Mouse (Mus musculus) embryonic facial prominence, embryonic 10.5 days (tissue): ENCODE results near the gene Pea15a. TPM values are rescaled to one million over a fixed set of nuclear protein-coding genes. Genes with fewer than 3 reads are reported as not detected.
A peak's percentile ranks its signal among the peaks of the same experiment; 100 is the strongest.

Experiments used
- DNase-seq: peaks from one replicate; pipeline ENCODE4 v3.0.0-alpha.2; 2017; ENCODE audit warnings: low spot score
- H3K27ac ChIP-seq: fragments of 300-500 bp; sonication (generic); replicated peaks from 2 replicates; pipeline ENCODE4 v1.5.1; 2016; ENCODE audit warnings: mild to moderate bottlenecking
- H3K27me3 ChIP-seq: fragments of 300-500 bp; sonication (generic); replicated peaks from 2 replicates; pipeline ENCODE4 v1.6.1; 2016; ENCODE audit warnings: low read depth, mild to moderate bottlenecking; ENCODE audit not compliant: poor library complexity, severe bottlenecking
- H3K36me3 ChIP-seq: fragments of 300-500 bp; sonication (generic); replicated peaks from 2 replicates; pipeline ENCODE4 v1.6.1; 2016; ENCODE audit warnings: mild to moderate bottlenecking, moderate library complexity
- H3K4me1 ChIP-seq: fragments of 300-500 bp; sonication (generic); 2 replicates; pipeline ENCODE4 v1.6.1; 2016
- H3K4me3 ChIP-seq: fragments of 300-500 bp; sonication (generic); 2 replicates; pipeline ENCODE4 v1.5.1; 2016; ENCODE audit warnings: mild to moderate bottlenecking, moderate library complexity
- H3K9me3 ChIP-seq: fragments of 300-500 bp; sonication (generic); 2 replicates; pipeline ENCODE4 v1.6.1; 2016; ENCODE audit warnings: mild to moderate bottlenecking
- WGBS: fragments of 180-500 bp; shearing (Covaris S2); methylation state at CpG from one replicate; pipeline ENCODE4 v1.1.7; 2016; 5-methylcytosine and 5-hydroxymethylcytosine counted together
- polyA plus RNA-seq: library from polyadenylated mRNA; unstranded; fragments of >200 nt; fragmentation: Nextera tagmentation; extraction: Ambion mirVana; gene quantifications from 2 replicates; pipeline ENCODE4 v1.2.1, GENCODE M21; 2016

Pea15a gene
- polyA plus RNA-seq, 1 experiment from 2014 or later: 123 TPM

GRCm38 (mm10) chr1:172160508-172160907 is 46.1 kb downstream of the Pea15a start:
- Histone ChIP-seq H3K4me1 (no peaks in the 10 kb centered on the region), H3K27ac (no peak overlapping the region), H3K27me3 (no peaks in the 10 kb centered on the region), H3K9me3 (no peaks in the 10 kb centered on the region), H3K4me3 (no peak overlapping the region), H3K36me3 (peaks cover 47% of the 10 kb centered on the region)
- DNase-seq: no peak

- DNase-seq: no peak
- Histone ChIP-seq H3K27me3 (no peaks in the 10 kb centered on the region), H3K27ac (no peak overlapping the region), H3K9me3 (no peaks in the 10 kb centered on the region), H3K36me3 (peaks cover 47% of the 10 kb centered on the region), H3K4me3 (no peak overlapping the region), H3K4me1 (no peaks in the 10 kb centered on the region)
- 82% methylated on average over 4 of the region's 4 CpGs for WGBS
Observed at GRCm38 (mm10) chr1:172159970-172160369, 46.6 kb downstream of the Pea15a start.

DNA sequence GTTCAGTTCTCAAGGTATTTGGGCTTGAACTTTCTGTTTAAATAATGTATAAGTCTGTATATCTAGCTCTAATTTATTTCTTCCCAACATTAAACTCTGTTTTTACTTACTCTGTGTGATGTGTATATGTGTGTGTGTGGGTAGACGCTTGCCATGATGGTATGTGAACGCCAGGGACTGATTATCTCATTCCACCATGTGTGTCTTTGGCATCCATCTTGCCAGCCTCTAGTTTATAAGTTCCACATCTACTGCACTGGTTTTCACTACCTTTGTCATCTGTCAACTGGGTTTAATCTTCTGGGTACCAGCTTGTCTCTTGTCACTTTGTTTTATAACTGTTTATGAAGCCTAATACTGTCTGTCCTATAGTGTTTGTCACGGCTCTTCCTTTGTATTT is 51.1 kb downstream of the Pea15a start:
- Histone ChIP-seq H3K4me1 (peaks cover 9% of the 10 kb centered on the region; the same call in 1 of the 2 replicates), H3K27me3 (no peaks in the 10 kb centered on the region), H3K36me3 (peaks cover 72% of the 10 kb centered on the region), H3K27ac (no peak overlapping the region), H3K4me3 (no peak overlapping the region), H3K9me3 (no peaks in the 10 kb centered on the region)
- WGBS: 89% methylated on average over 3 of the region's 3 CpGs
- DNase-seq: no peak

DNA sequence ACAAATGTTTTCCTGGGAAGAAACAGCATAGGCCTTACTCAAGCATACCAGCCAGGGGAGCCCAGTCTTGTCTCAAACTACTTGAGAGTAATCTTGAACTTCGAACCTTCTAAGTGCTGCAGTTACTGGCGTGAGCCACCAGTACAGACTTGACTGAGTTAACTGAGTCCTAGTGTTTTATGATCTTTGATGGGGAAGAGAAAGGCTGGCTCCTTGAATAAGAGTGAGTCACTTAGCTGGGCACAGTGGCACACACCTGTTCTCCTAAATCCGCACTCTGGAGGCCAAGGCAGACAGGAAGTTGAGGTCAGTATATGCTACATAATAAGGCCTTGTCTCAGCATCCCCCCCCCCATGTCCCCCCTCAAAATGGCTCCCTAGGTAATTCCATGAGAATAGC is 52.1 kb downstream of the Pea15a start:
- Histone ChIP-seq H3K27me3 (no peaks in the 10 kb centered on the region), H3K9me3 (no peaks in the 10 kb centered on the region), H3K27ac (no peak overlapping the region), H3K36me3 (peaks cover 79% of the 10 kb centered on the region), H3K4me1 (peaks cover 18% of the 10 kb centered on the region), H3K4me3 (no peak overlapping the region)
- 91% methylated on average over 3 of the region's 3 CpGs for WGBS
- no peak for DNase-seq

DNA sequence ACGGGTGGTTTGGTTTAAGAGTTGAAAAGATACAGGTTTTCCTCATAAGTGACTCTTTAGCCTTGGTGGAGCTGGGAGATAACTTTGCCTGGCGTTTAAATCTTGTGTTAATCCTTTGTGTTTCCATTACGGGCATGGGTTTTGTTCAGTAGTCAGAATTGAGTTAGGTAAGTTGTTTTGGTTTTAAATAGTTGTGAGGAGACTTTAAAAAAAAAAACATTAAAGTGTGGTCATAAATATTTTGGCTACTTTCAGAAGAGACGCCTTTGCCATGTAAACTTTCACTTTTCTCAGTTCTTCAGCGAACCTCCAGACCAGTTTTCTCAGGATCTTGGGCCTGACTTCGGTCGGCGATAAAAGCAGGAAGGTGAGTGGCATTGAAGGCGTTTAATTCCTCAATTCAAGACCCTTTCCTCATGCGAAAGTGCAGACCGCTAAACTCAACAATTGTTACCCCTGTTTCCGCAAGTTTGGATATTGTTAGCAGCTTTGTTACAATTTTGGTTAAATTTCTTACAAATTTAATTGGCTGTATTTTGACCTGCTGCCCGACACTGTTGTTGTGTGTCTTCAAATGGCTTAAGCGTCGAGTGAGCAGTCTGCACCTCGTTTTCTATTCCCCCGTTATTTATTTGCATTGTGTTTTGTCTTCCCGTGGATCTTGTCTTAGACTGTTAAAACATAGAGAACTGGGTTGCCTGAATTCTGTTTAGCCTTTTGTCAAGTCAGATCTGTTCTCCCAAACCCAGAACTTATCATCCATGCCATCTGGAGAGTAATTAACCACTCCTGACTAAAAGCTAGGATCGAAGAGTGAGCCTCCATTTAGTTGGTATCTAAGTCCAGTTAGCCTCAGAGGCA is 57.4 kb downstream of the Pea15a start:
- WGBS: 23% methylated on average over 19 of the region's 19 CpGs
- Histone ChIP-seq H3K27ac (peak overlapping the region; percentile 99), H3K36me3 (peaks cover 44% of the 10 kb centered on the region), H3K4me3 (peak overlapping the region; percentile 95), H3K4me1 (peaks cover 32% of the 10 kb centered on the region), H3K27me3 (no peaks in the 10 kb centered on the region), H3K9me3 (no peaks in the 10 kb centered on the region)
- no peak for DNase-seq

DNA sequence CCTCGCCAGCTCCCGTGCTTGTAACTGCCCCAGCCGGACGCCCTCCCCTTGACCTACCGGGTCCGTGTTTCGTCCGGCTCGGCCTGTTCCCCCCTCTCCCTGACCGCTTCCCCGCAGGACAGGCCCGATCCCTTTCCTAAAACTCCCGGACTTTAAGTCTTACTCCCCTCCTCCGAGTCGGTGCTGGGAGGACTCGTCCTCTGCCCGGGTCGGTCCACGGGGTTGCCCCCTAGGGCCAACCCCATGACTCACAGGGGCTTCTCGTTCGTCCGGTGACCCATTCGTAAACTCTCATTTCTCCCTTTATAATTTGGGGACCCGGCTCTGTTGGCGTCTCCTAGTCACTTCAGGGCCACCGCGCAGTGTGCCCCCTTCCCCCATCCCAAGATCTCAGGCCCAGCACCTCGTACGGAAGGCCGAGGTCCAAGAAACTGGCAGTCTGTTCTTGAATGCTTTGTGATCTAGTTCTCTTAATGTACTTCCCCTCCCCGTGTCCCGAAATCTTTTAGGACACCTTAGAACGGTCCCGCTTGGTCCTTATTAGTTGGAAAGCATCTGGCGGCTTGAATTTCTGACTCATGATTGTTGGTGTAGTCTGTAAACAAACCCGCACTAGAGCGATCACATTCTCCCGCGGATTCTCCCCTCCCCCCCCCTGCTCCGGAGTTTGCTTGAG is 58.2 kb downstream of the Pea15a start:
- Histone ChIP-seq H3K4me3 (peak overlapping the region; percentile 95), H3K27me3 (no peaks in the 10 kb centered on the region), H3K4me1 (peaks cover 32% of the 10 kb centered on the region), H3K9me3 (no peaks in the 10 kb centered on the region), H3K27ac (peak overlapping the region; percentile 99), H3K36me3 (peaks cover 36% of the 10 kb centered on the region)
- WGBS: under 1% methylated on average over 40 of the region's 40 CpGs
- peak; percentile 81 for DNase-seq

- Histone ChIP-seq H3K27ac (peak within 1 kb of the TSS; percentile 99), H3K9me3 (no peaks in the 10 kb centered on the region), H3K4me1 (peaks cover 32% of the 10 kb centered on the region), H3K4me3 (peak within 1 kb of the TSS; percentile 95), H3K27me3 (no peaks in the 10 kb centered on the region), H3K36me3 (peaks cover 31% of the 10 kb centered on the region)
- DNase-seq: peak; percentile 99
- WGBS: under 1% methylated on average over 42 of the region's 42 CpGs
Observed at GRCm38 (mm10) chr1:172147835-172148278, 58.7 kb downstream of the Pea15a start, which contains the start of gene Dcaf8. Gene Dcaf8 (plus strand): TSS chr1:172148084.

Other genes with a start within 250 kb of the Pea15a start
- gene Vangl2, start 178.4 kb downstream of the Pea15a start, polyA plus RNA-seq: 28.3 and 35.3 TPM in 2 replicates
- 4.1 and 4.7 TPM in 2 replicates for gene Nhlh1, start 149.2 kb downstream of the Pea15a start, polyA plus RNA-seq
- 185 and 189 TPM in 2 replicates for gene Copa, start 124.3 kb downstream of the Pea15a start, polyA plus RNA-seq
- 92.1 and 98.5 TPM in 2 replicates for gene Ncstn, start 124.0 kb downstream of the Pea15a start, polyA plus RNA-seq
- gene Pex19, start 80.0 kb downstream of the Pea15a start, polyA plus RNA-seq: 184 and 185 TPM in 2 replicates
- gene Dcaf8, start 58.7 kb downstream of the Pea15a start, polyA plus RNA-seq: 130 and 141 TPM in 2 replicates
- gene Casq1, start 13.1 kb upstream of the Pea15a start, polyA plus RNA-seq: 1.6 TPM in 2 replicates
- gene Atp1a4, start 51.6 kb upstream of the Pea15a start, polyA plus RNA-seq: not detected in 2 replicates
- gene Igsf8, start 54.8 kb upstream of the Pea15a start, polyA plus RNA-seq: 33.7 and 39.5 TPM in 2 replicates
- 1.2 and 1.4 TPM in 2 replicates for gene Atp1a2, start 91.3 kb upstream of the Pea15a start, polyA plus RNA-seq
- gene Kcnj9, start 122.5 kb upstream of the Pea15a start, polyA plus RNA-seq: 0.10 and 0.11 TPM in 2 replicates
- gene Kcnj10, start 134.4 kb upstream of the Pea15a start, polyA plus RNA-seq: 0.09 and 0.15 TPM in 2 replicates
- 10.2 and 11.1 TPM in 2 replicates for gene Pigm, start 169.7 kb upstream of the Pea15a start, polyA plus RNA-seq